Mouse (Mus musculus) MEL (cell line): ENCODE measurements at regions not wholly inside any gene's neighbourhood (a gene's known extent, or its start where the extent isn't known, plus 50 kb on each side); places are given as distances from the start of the nearest gene placed in this dataset.

ENCODE experiments used
- CTCF ChIP-seq, 3 experiments: IDR thresholded peaks in 2 of 3; conservative IDR thresholded peaks in 1 of 3; 2 replicates each; pipeline ENCODE4 v1.5.1; 2011 to 2012; ENCODE audit warnings: low read length in 3 of 3, low read depth in 2 of 3, mild to moderate bottlenecking in 2 of 3, improper control_type of control experiment in 1 of 3, inconsistent platforms in 1 of 3, mixed read lengths in 1 of 3, moderate library complexity in 1 of 3; ENCODE audit not compliant: control insufficient read depth in 1 of 3, insufficient read depth in 1 of 3, poor library complexity in 1 of 3, severe bottlenecking in 1 of 3
- E2F4 ChIP-seq: IDR thresholded peaks from 2 replicates; pipeline ENCODE4 v1.6.1; 2011; ENCODE audit warnings: low read depth, low read length, improper control_type of control experiment, borderline replicate concordance
- EP300 ChIP-seq, 2 experiments: IDR thresholded peaks; 2 replicates each; pipeline ENCODE4 v1.6.1; 2011; ENCODE audit warnings: improper control_type of control experiment in 2 of 2, low read length in 2 of 2, low read depth in 1 of 2, mild to moderate bottlenecking in 1 of 2
- HCFC1 ChIP-seq: IDR thresholded peaks from 2 replicates; pipeline ENCODE4 v1.6.1; 2012; ENCODE audit warnings: low read depth, mild to moderate bottlenecking, inconsistent platforms, low read length, improper control_type of control experiment, moderate library complexity
- POLR2AphosphoS5 ChIP-seq: IDR thresholded peaks from 2 replicates; pipeline ENCODE4 v1.6.1; 2012; ENCODE audit warnings: low read depth, borderline replicate concordance, mild to moderate bottlenecking, inconsistent platforms, low read length, moderate library complexity, mixed read lengths

DNA sequence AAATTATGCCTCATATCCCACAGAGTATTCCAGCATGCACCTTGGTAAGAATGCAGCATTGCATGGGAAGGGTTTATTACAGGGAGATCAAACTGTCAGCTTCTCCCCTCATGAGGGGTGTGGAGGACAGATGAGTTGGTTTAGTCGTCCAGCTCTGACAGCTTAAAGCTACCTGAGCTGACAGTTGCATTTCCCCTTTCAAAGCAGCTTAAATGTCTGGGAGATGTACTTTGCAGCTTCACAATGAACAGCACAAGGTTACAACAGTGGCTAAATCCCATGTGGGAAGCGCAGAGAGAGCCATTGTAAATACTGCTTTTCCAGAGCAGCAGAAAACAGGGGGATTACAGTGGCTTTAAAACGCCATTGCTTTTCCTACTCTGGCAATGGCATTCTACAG is 149.9 kb upstream of the Lsamp start:
- TF ChIP-seq EP300 (IDR thresholded peaks at IDR 0.05; ENCODE audit: low read depth in 1 of 2, low read length in 2 of 2), result no peak
- no peak for TF ChIP-seq HCFC1
- TF ChIP-seq CTCF (IDR thresholded peaks at IDR 0.05 in 2 of 3, conservative IDR thresholded peaks at IDR 0.05 in 1 of 3; ENCODE audit: control insufficient read depth in 1 of 3, insufficient read depth in 1 of 3, low read depth in 2 of 3, low read length in 3 of 3, poor library complexity in 1 of 3, severe bottlenecking in 1 of 3), result no peak
- TF ChIP-seq POLR2AphosphoS5, result no peak
- TF ChIP-seq E2F4, result no peak
